Mouse (Mus musculus) megakaryocyte, embryonic 14.5 days (primary cell): ENCODE measurements around the gene Pank4.

Source experiments
- FLI1 ChIP-seq: IDR thresholded peaks from 2 replicates; pipeline ENCODE4 v1.6.1; 2012; ENCODE audit warnings: low read length, inconsistent platforms, mixed read lengths
- GATA1 ChIP-seq: IDR thresholded peaks from 3 replicates; pipeline ENCODE4 v1.6.1; 2012; ENCODE audit warnings: mixed read lengths, low read length, inconsistent platforms, borderline replicate concordance

DNA sequence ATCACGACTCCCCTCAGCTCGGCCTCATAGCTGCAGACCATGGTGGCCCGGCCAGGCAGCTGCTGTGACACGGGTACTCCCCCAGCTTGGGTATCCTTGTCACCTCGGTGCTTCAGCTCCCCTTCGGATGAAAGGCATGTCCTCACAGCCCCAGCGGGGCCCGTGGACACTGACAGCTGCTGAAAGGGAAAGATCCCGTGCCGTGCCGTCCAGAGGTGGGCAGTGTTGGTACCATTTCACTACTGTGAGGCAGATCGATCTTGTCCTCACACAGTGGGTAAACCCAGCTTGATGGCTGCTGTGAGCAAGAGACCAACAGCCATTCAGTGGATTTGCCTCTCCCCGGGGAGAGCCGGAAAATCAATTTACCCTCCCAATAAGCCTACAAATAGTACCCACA, 50.3 kb downstream of the Pank4 start:
- no peak for TF ChIP-seq GATA1
- TF ChIP-seq FLI1: no peak
